Mouse (Mus musculus): ENCODE measurements at regions not wholly inside any gene's neighbourhood (a gene's known extent, or its start where the extent isn't known, plus 50 kb on each side); places are given as distances from the start of the nearest gene placed in this dataset.
"Not testable (repeated sequence)": the region's sequence is repeated elsewhere in the genome, so short reads cannot be mapped to it uniquely, and the experiment has no call there.

- not testable (repeated sequence) for TF ChIP-seq CTCF (IDR thresholded peaks at IDR 0.05; ENCODE audit: borderline replicate concordance, insufficient read depth, low read depth, low read length); POLR2A (IDR thresholded peaks at IDR 0.05; ENCODE audit: borderline replicate concordance, insufficient read depth, low read length)
Measured at GRCm38 (mm10) chr4:3373027-3373763, 188.0 kb upstream of the Vmn1r3 start.

Measured in cerebellum, adult 2 months (tissue).